Mouse (Mus musculus): Measurements from ENCODE around the gene B4galt1. TPM values are rescaled to one million over a fixed set of nuclear protein-coding genes. Genes with fewer than 3 reads are reported as not detected.

Gene B4galt1
- polyA plus RNA-seq, 1 experiment from 2014 or later: 26.6 TPM

DNA sequence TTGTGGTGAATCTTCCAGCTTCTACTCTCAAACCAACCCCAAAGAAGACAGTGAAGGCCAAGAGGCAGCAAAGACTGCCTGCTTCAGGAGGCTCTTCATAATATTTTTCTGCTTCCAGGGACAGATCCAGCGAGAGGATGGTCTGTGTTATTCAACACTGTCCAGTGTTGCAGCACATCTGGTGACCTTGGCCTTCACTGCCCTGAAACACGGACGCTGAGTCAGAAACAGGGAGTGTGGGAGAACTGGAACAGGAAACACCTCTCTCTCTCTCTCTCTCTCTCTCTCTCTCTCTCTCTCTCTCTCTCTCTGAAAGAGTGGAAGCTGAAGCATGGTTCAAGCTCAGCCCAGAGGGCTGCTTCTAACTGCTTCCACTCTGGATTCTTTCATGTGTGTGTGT lies 35.4 kb upstream of the B4galt1 start:
- Histone ChIP-seq H3K27ac (ENCODE audit: low read length) (no peak overlapping the region), H3K4me3 (ENCODE audit: low read length) (no peak overlapping the region), H3K9ac (ENCODE audit: low read depth, low read length) (no peak overlapping the region), H3K36me3 (ENCODE audit: control insufficient read depth, insufficient read depth, low read length) (no peaks in the 10 kb centered on the region), H3K4me1 (ENCODE audit: control insufficient read depth, insufficient read depth, low read length) (no peaks in the 10 kb centered on the region), H3K4me2 (ENCODE audit: low read depth, low read length) (no peak overlapping the region), H3K9me3 (ENCODE audit: control insufficient read depth, low read length) (no peaks in the 10 kb centered on the region), H3K27me3 (replicated peaks; ENCODE audit: control insufficient read depth, insufficient read depth, low read length) (peaks cover 6% of the 10 kb centered on the region)
- 34% methylated on average over 3 of the region's 3 CpGs for WGBS
- no peak for ATAC-seq

DNA sequence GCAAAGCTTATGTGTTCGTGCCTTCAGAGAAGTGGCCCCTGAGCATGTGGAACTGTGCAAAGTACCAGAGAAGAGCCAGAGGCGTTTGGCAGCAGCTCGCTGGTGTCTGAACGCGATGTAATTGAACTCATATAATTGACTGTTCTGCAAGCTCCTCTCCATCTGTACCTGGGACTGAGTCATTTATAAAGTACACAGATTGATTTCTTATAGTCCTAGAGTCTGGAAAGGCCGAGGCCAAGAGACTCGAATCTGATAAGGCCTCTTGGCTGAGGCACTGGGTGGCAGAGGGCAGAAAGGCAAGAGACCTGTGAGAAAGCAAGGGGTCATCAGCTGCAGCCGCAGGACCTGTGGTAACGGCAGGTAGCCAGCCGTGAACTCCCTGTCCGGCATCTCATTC lies 35.0 kb upstream of the B4galt1 start:
- no peaks in the 10 kb centered on the region for H3K4me1 ChIP-seq (ENCODE audit: control insufficient read depth, insufficient read depth, low read length)
- H3K4me2 ChIP-seq (ENCODE audit: low read depth, low read length): no peak overlapping the region
- no peaks in the 10 kb centered on the region for H3K36me3 ChIP-seq (ENCODE audit: control insufficient read depth, insufficient read depth, low read length)
- no peaks in the 10 kb centered on the region for H3K9me3 ChIP-seq (ENCODE audit: control insufficient read depth, low read length)
- no peak overlapping the region for H3K9ac ChIP-seq (ENCODE audit: low read depth, low read length)
- 61% methylated on average over 11 of the region's 11 CpGs for WGBS
- no peak overlapping the region for H3K4me3 ChIP-seq (ENCODE audit: low read length)
- no peak overlapping the region for H3K27ac ChIP-seq (ENCODE audit: low read length)
- peaks cover 3% of the 10 kb centered on the region for H3K27me3 ChIP-seq (replicated peaks; ENCODE audit: control insufficient read depth, insufficient read depth, low read length)
- ATAC-seq: no peak

DNA sequence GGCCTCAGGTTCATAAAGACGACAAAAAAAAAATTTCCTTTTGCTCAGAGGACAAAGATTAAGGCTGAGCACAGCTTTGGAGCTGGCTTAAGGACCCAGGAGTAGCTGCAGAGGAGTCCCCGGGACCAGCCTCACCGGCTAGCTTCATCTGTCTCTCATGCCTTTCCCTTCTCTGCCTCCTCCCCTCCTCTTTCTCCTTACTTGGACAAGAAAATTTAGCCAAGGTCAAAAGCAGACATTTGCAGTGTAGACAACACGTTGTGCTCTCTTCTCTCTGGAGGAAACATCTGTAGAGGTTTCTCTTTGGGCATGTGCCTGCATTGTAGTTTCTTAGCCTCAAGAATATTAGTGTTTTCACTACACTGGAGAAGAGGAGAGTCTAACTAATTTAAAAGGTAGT lies 32.1 kb upstream of the B4galt1 start:
- ATAC-seq: no peak
- H3K27me3 ChIP-seq (replicated peaks; ENCODE audit: control insufficient read depth, insufficient read depth, low read length): peaks cover 3% of the 10 kb centered on the region; the same call in 1 of the 2 replicates
- no peaks in the 10 kb centered on the region for H3K9me3 ChIP-seq (ENCODE audit: control insufficient read depth, low read length)
- WGBS: 63% methylated on average over 4 of the region's 4 CpGs
- H3K4me3 ChIP-seq (ENCODE audit: low read length): no peak overlapping the region
- H3K9ac ChIP-seq (ENCODE audit: low read depth, low read length): no peak overlapping the region
- no peak overlapping the region for H3K27ac ChIP-seq (ENCODE audit: low read length)
- no peaks in the 10 kb centered on the region for H3K4me1 ChIP-seq (ENCODE audit: control insufficient read depth, insufficient read depth, low read length)
- no peaks in the 10 kb centered on the region for H3K36me3 ChIP-seq (ENCODE audit: control insufficient read depth, insufficient read depth, low read length)
- no peak overlapping the region for H3K4me2 ChIP-seq (ENCODE audit: low read depth, low read length)

DNA sequence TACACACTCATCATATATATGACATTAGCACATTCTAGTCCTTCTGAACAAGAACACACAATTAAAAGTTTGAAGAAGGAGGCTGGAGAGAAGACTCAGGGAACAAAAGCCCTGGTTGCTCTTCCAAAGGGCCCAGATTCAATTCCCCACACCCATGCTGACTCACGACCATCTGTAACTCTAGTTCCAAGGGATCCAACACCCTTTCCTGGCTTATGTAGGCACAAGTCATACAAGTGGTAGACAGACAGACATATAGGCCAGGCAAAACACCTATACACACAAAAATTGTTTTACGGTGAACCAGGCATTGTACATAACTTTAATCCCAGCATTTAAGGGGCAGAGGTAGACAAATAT lies 31.3 kb upstream of the B4galt1 start:
- ATAC-seq: no peak
- Histone ChIP-seq H3K4me1 (ENCODE audit: control insufficient read depth, insufficient read depth, low read length) (no peaks in the 10 kb centered on the region), H3K36me3 (ENCODE audit: control insufficient read depth, insufficient read depth, low read length) (no peaks in the 10 kb centered on the region), H3K4me3 (ENCODE audit: low read length) (no peak overlapping the region), H3K9me3 (ENCODE audit: control insufficient read depth, low read length) (no peaks in the 10 kb centered on the region), H3K9ac (ENCODE audit: low read depth, low read length) (no peak overlapping the region), H3K27me3 (replicated peaks; ENCODE audit: control insufficient read depth, insufficient read depth, low read length) (peaks cover 3% of the 10 kb centered on the region; the same call in 1 of the 2 replicates), H3K4me2 (ENCODE audit: low read depth, low read length) (no peak overlapping the region), H3K27ac (ENCODE audit: low read length) (no peak overlapping the region)
- 85% methylated on average over 2 of the region's 2 CpGs for WGBS

DNA sequence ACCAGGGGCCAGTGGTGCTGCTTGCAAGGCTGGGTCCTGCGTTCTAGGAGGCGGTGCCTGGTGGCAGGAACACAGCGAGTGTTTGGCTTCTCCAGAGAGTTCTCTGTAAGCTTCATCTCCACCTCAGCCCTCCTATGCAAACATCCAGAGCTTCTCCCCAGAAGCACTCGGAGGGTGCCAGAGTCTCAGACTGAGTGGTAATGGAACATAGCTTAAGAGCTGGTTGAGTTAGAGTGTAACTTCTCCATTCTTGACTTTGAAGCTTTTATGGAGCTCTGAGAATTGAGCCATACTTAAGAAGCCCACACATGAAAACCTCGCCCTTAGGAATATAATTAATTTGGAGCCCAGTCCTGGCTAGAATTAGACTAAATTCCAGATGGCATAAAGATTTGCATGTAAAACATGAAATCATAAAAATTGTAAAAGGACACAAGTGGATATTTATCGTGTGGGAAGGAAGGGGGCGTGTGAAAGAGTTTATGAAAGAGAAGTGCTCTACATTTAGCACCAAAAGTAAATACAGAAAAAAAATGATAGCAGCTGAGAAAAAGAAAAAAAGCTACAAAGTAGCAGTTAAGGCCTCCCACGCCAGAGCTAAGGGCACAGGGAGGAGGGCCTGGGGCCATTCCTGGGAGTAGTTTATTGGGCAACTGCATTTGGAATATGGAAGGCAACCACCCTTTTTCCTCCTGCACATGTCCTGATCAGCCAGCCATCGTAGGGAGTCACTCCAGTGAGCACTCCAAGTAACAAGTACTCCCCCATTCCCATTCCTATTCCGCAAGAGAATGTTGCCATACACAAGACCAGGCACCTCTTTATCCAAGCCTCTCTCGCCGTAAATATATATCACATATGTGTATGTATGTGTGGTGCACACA lies 30.7 kb upstream of the B4galt1 start:
- no peak overlapping the region for H3K4me2 ChIP-seq (ENCODE audit: low read depth, low read length)

DNA sequence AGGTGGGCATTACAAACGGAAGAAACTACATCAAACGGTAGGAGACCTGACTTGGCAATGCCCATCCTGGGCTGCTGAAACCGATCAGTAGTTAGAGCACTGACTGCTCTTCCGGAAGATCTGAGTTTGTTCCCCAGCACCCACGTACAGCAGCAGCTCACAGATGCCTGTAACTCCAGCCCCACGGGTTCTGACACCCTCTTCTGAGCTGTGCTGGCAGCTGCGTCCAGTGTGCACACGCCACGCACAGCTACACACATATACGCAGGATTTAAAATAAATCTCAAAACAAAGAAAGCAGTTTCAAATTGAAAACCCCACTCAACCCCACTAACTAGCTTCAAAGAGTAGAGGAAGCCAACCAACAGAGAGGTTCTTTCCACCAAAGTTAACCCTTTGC lies 29.4 kb upstream of the B4galt1 start:
- WGBS: 87% methylated on average over 10 of the region's 10 CpGs

More for the DNA sequence above, 30.7 kb upstream of the B4galt1 start:
- Histone ChIP-seq H3K27ac (ENCODE audit: low read length) (no peak overlapping the region), H3K9me3 (ENCODE audit: control insufficient read depth, low read length) (no peaks in the 10 kb centered on the region), H3K27me3 (replicated peaks; ENCODE audit: control insufficient read depth, insufficient read depth, low read length) (no peaks in the 10 kb centered on the region; the same call in 1 of the 2 replicates), H3K4me1 (ENCODE audit: control insufficient read depth, insufficient read depth, low read length) (no peaks in the 10 kb centered on the region), H3K9ac (ENCODE audit: low read depth, low read length) (no peak overlapping the region), H3K4me3 (ENCODE audit: low read length) (no peak overlapping the region), H3K36me3 (ENCODE audit: control insufficient read depth, insufficient read depth, low read length) (no peaks in the 10 kb centered on the region)
- ATAC-seq: no peak
- 77% methylated on average over 12 of the region's 12 CpGs for WGBS

DNA sequence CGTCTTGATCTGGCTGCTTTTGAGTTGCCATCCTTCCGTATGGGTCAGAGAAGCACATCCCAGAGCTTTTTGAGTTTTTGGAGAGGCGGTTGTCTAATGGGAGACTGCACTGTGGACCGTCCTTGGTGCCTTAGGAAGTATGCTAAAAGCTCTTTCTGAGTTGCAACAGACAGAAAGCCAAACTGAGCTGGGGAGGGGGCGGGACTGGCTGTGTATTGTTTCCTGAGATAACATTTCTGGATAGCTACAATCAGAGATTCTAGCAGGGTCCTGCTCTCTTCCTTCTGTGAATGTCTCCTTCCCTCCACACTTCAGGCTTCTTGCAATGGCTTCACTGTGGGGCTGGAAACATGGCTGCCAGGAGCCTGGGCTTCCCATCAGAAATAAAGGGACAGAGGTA lies 23.7 kb upstream of the B4galt1 start:
- H3K4me1 ChIP-seq (ENCODE audit: control insufficient read depth, insufficient read depth, low read length): peaks cover 26% of the 10 kb centered on the region
- peak overlapping the region; percentile 66; the same call in 1 of the 2 replicates for H3K27ac ChIP-seq (ENCODE audit: low read length)
- no peaks in the 10 kb centered on the region for H3K9me3 ChIP-seq (ENCODE audit: control insufficient read depth, low read length)
- no peaks in the 10 kb centered on the region for H3K36me3 ChIP-seq (ENCODE audit: control insufficient read depth, insufficient read depth, low read length)
- no peak overlapping the region for H3K4me3 ChIP-seq (ENCODE audit: low read length)
- no peak for ATAC-seq
- H3K9ac ChIP-seq (ENCODE audit: low read depth, low read length): no peak overlapping the region
- H3K4me2 ChIP-seq (ENCODE audit: low read depth, low read length): no peak overlapping the region
- 78% methylated on average over 5 of the region's 5 CpGs for WGBS
- no peaks in the 10 kb centered on the region for H3K27me3 ChIP-seq (replicated peaks; ENCODE audit: control insufficient read depth, insufficient read depth, low read length)

More for the DNA sequence above, 29.4 kb upstream of the B4galt1 start:
- H3K27me3 ChIP-seq (replicated peaks; ENCODE audit: control insufficient read depth, insufficient read depth, low read length): no peaks in the 10 kb centered on the region
- no peak for ATAC-seq
- no peak overlapping the region for H3K4me2 ChIP-seq (ENCODE audit: low read depth, low read length)
- H3K9me3 ChIP-seq (ENCODE audit: control insufficient read depth, low read length): no peaks in the 10 kb centered on the region
- H3K9ac ChIP-seq (ENCODE audit: low read depth, low read length): no peak overlapping the region
- no peaks in the 10 kb centered on the region for H3K4me1 ChIP-seq (ENCODE audit: control insufficient read depth, insufficient read depth, low read length)
- no peaks in the 10 kb centered on the region for H3K36me3 ChIP-seq (ENCODE audit: control insufficient read depth, insufficient read depth, low read length)
- H3K4me3 ChIP-seq (ENCODE audit: low read length): no peak overlapping the region
- no peak overlapping the region for H3K27ac ChIP-seq (ENCODE audit: low read length)

DNA sequence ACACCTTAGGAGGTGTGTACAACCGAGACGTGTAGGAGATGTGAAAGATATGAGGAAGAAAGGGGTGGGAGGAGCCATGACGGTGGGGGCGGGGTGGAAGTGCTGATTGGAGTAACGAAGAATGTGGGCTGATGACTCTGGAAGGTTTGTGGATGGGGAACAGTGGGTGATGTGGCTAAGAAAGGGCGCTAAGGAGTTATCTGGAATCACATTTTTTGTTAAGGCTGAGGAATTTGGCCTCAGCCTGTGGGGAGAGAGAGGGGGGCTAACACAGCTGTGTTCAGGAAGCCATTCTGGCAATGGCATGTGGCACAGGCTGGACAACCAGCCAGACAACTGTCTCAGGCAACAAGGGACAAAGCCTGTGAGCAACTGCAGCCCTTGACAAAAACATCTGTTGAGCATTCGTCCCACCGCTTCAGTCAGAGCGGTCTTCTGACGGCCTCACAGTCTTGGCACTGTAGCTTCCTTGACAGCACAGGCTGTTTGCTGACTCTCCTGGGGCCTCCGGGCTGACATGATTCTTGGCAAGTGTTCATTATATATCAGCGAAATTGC lies 23.1 kb upstream of the B4galt1 start:
- Histone ChIP-seq H3K27ac (ENCODE audit: low read length) (peak overlapping the region; percentile 66), H3K4me1 (ENCODE audit: control insufficient read depth, insufficient read depth, low read length) (peaks cover 26% of the 10 kb centered on the region), H3K27me3 (replicated peaks; ENCODE audit: control insufficient read depth, insufficient read depth, low read length) (no peaks in the 10 kb centered on the region), H3K36me3 (ENCODE audit: control insufficient read depth, insufficient read depth, low read length) (no peaks in the 10 kb centered on the region), H3K4me3 (ENCODE audit: low read length) (no peak overlapping the region), H3K9me3 (ENCODE audit: control insufficient read depth, low read length) (no peaks in the 10 kb centered on the region), H3K9ac (ENCODE audit: low read depth, low read length) (0 out of 2 replicates have a peak overlapping the region, but pooled peaks have one; percentile 21), H3K4me2 (ENCODE audit: low read depth, low read length) (peak overlapping the region; percentile 15; the same call in 1 of the 2 replicates)
- ATAC-seq: peak; percentile 62
- 22% methylated on average over 12 of the region's 12 CpGs for WGBS

DNA sequence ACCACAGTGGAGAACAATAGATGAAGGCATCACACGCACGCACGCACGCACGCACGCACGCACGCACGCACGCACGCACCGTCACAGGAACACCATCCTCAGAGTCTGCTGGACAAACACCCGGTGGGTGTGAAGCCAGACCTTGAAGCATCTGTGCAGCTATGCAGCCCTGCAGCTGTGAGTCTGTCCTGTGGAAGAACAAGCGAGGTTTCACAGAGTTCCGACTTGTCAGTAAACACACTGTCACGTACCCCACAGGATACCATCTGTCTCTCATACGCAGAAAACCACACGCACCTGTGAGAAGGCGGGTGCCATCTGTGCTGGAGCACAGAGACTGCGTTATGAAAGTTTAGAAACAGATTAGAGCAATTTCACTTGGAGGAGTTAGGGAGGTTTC lies 22.0 kb upstream of the B4galt1 start:
- Histone ChIP-seq H3K27ac (ENCODE audit: low read length) (no peak overlapping the region), H3K4me1 (ENCODE audit: control insufficient read depth, insufficient read depth, low read length) (peaks cover 26% of the 10 kb centered on the region), H3K27me3 (replicated peaks; ENCODE audit: control insufficient read depth, insufficient read depth, low read length) (no peaks in the 10 kb centered on the region), H3K4me3 (ENCODE audit: low read length) (no peak overlapping the region), H3K9ac (ENCODE audit: low read depth, low read length) (no peak overlapping the region), H3K36me3 (ENCODE audit: control insufficient read depth, insufficient read depth, low read length) (no peaks in the 10 kb centered on the region), H3K9me3 (ENCODE audit: control insufficient read depth, low read length) (no peaks in the 10 kb centered on the region), H3K4me2 (ENCODE audit: low read depth, low read length) (no peak overlapping the region)
- 0 out of 2 replicates have a peak, but pooled peaks have one; percentile 12 for ATAC-seq
- 64% methylated on average over 20 of the region's 20 CpGs for WGBS
